Mouse (Mus musculus) E14TG2a.4 (cell line): Measurements from ENCODE around the gene Zfp746.

Experiments
- CTCF ChIP-seq: conservative IDR thresholded peaks from 2 replicates; pipeline ENCODE4 v1.5.1; 2014; ENCODE audit warnings: low read length
- NANOG ChIP-seq: IDR thresholded peaks from 2 replicates; pipeline ENCODE4 v1.6.1; 2014; ENCODE audit warnings: borderline replicate concordance, low read length, mixed read lengths

DNA sequence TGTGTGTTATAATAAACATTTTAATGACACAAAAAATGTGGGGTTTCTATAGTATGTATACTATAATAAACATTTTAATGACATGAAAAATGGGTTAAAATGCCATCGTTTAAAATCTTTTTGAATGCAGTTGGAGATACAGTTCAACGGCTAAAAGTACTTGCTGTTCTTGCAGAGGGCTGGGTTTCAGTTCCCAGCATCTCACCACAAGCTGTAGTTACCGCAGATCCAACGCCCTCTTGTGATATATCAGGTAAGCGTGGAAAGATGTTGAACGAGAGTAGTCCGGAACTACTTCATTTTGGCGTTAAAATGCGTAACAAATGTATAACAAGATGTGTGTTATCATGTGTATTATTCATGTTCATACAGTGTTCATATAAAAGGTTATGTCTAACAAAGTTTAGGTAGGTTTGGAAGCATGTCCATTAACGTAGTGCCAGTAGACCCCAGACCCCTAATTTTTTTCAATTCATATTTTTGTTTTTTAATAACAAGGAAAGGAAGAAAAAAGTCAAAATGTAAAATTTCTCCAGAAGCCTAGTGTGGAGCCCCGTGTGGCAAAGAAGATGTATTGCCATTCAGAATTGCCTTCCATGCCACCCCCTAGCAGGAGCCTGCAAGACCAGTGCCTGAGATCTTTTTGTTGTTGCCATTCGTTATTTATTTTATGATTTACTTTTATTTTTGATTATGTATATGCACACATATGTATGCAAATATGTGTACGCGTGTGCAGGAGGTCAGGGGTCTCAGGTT, 743 bp upstream of the Zfp746 start:
- TF ChIP-seq CTCF (peak; percentile 24), NANOG (no peak)
